Mouse (Mus musculus): ENCODE results near the gene 4930564D02Rik.

4930564D02Rik gene

DNA sequence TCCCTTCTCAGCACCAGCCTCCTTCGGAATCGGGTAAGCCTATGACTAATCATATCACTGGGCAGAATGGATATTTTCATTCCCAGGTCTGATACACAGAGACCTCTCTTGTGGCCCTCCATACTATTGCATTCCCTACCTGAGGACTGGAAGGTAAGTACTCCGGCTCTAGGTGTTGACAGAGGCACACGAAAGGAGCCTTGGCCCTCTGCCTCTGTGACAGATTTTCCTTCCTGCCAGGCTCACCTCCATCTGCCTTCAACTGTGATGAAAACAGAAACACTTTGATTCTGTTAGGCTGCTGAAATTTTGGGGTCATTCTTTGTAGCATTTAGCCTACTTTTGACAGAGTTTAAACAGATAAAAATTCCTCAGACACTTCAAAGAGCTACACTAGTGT is 47.2 kb downstream of the 4930564D02Rik start:
- DNase-seq (ENCODE audit: low read depth, low spot score), result no peak

GRCm38 (mm10) chr3:105114269-105114668 is 47.6 kb downstream of the 4930564D02Rik start:
- DNase-seq (ENCODE audit: low read depth, low spot score), result peak; percentile 57

- no peak for DNase-seq (ENCODE audit: low read depth, low spot score)
Observed at GRCm38 (mm10) chr3:105116596-105116995, 50.0 kb downstream of the 4930564D02Rik start.

DNA sequence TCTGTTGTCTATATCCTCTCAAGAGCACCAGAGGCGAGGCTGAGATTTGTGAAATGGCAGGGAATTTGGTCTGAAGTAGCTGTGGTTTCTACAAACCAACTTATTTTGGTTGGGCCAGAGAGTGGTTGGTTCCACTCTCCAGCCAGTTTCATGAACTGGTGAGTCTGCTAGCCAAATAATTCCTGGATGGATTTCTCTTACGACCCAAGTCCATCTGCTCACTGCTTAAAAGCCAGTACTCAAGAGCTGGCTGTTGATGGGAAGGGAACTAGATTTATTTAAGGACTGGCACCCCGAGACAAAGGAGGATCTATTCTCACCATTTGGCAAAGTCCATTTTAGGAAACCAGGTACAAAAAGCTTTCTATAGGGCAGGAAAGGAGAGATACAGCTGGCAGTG is 57.1 kb downstream of the 4930564D02Rik start:
- DNase-seq (ENCODE audit: low read depth, low spot score), result no peak

GRCm38 (mm10) chr3:105127881-105128280 is 61.2 kb downstream of the 4930564D02Rik start:
- no peak for DNase-seq (ENCODE audit: low read depth, low spot score)
